Mouse (Mus musculus) hindbrain, embryonic 12.5 days (tissue): Measurements from ENCODE around the gene Gart. TPM values are rescaled to one million over a fixed set of nuclear protein-coding genes. Genes with fewer than 3 reads are reported as not detected.
A peak's percentile ranks its signal among the peaks of the same experiment; 100 is the strongest.
"Not testable (repeated sequence)": the region's sequence is repeated elsewhere in the genome, so short reads cannot be mapped to it uniquely, and the experiment has no call there.

Experiments used
- ATAC-seq: fragments of 200-750 bp; cut with Nextera tagmentation; 2 replicates; pipeline ENCODE4 v1.8.0; 2017; ENCODE audit warnings: moderate TSS enrichment; ENCODE audit not compliant: low FRiP score
- H3K27ac ChIP-seq: fragments of 300-500 bp; sonication (generic); 2 replicates; pipeline ENCODE4 v1.5.1; 2016; ENCODE audit warnings: mild to moderate bottlenecking
- H3K27me3 ChIP-seq: fragments of 300-500 bp; sonication (generic); 2 replicates; pipeline ENCODE4 v1.6.1; 2016; ENCODE audit warnings: mild to moderate bottlenecking
- H3K36me3 ChIP-seq: fragments of 300-500 bp; sonication (generic); 2 replicates; pipeline ENCODE4 v1.6.1; 2016; ENCODE audit warnings: mild to moderate bottlenecking
- H3K4me1 ChIP-seq: fragments of 300-500 bp; sonication (generic); 2 replicates; pipeline ENCODE4 v1.6.1; 2016
- H3K4me2 ChIP-seq: fragments of 300-500 bp; sonication (generic); replicated peaks from 2 replicates; pipeline ENCODE4 v1.6.1; 2016; ENCODE audit warnings: mild to moderate bottlenecking
- H3K4me3 ChIP-seq: fragments of 300-500 bp; sonication (generic); 2 replicates; pipeline ENCODE4 v1.5.1; 2016; ENCODE audit warnings: mild to moderate bottlenecking
- H3K9ac ChIP-seq: fragments of 300-500 bp; sonication (generic); 2 replicates; pipeline ENCODE4 v1.6.1; 2016; ENCODE audit warnings: mild to moderate bottlenecking, moderate library complexity
- H3K9me3 ChIP-seq: fragments of 300-500 bp; sonication (generic); replicated peaks from 2 replicates; pipeline ENCODE4 v1.6.1; 2016; ENCODE audit warnings: mild to moderate bottlenecking
- WGBS: fragments of 180-500 bp; shearing (Covaris S2); methylation state at CpG from one replicate; pipeline ENCODE4 v1.1.7; 2016; 5-methylcytosine and 5-hydroxymethylcytosine counted together
- polyA plus RNA-seq: library from polyadenylated mRNA; unstranded; fragments of >200 nt; fragmentation: Nextera tagmentation; extraction: Ambion mirVana; gene quantifications from 2 replicates; pipeline ENCODE4 v1.2.1, GENCODE M21; 2016

Gart gene
- polyA plus RNA-seq, 1 experiment from 2014 or later = 85.2 TPM

GRCm38 (mm10) chr16:91645995-91646602 is 653 bp downstream of the Gart start:
- Histone ChIP-seq H3K9me3 (no peaks in the 10 kb centered on the region), H3K27ac (peak overlapping the region; percentile 99; the same call in 1 of the 2 replicates), H3K4me2 (peak overlapping the region; percentile 94), H3K4me3 (peak overlapping the region; percentile 77), H3K36me3 (peaks cover 18% of the 10 kb centered on the region), H3K27me3 (no peaks in the 10 kb centered on the region), H3K4me1 (peaks cover 12% of the 10 kb centered on the region), H3K9ac (peak overlapping the region; percentile 82)
- ATAC-seq = no peak
- 1% methylated on average over 11 of the region's 11 CpGs for WGBS

- Histone ChIP-seq H3K36me3 (peaks cover 24% of the 10 kb centered on the region), H3K4me2 (peak overlapping the region; percentile 94; the same call in 1 of the 2 replicates), H3K4me1 (peaks cover 12% of the 10 kb centered on the region)
- WGBS = 60% methylated on average over 1 of the region's 2 CpGs
- H3K27me3 ChIP-seq, ATAC-seq, H3K9me3 ChIP-seq, H3K27ac ChIP-seq, H3K9ac ChIP-seq, H3K4me3 ChIP-seq: not testable (repeated sequence)
Observed at GRCm38 (mm10) chr16:91645420-91645819, 1.3 kb downstream of the Gart start.

DNA sequence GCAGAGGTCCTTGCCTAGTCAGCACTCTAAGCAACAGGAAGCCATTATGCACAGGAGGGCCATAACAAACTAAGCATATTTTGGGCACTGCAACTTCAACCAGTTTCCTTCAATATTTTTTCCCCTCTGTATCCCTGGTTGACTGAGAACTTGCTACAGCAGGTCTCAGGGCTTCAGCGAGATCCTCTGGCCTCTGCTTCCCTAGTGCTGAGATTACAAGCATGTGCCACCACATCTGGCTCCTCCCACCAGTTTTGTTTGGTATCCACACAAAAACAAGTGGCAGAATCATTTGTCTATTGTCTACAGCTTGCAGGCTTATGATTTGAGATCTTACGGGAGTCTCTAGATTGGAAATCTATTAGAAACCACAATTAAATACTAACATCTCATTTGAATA is 1.9 kb downstream of the Gart start:
- ATAC-seq = no peak
- Histone ChIP-seq H3K9me3 (no peaks in the 10 kb centered on the region), H3K4me2 (no peak overlapping the region), H3K27me3 (no peaks in the 10 kb centered on the region), H3K9ac (no peak overlapping the region), H3K4me3 (no peak overlapping the region), H3K36me3 (peaks cover 28% of the 10 kb centered on the region), H3K4me1 (peaks cover 10% of the 10 kb centered on the region), H3K27ac (no peak overlapping the region)
- 85% methylated on average over 2 of the region's 2 CpGs for WGBS

DNA sequence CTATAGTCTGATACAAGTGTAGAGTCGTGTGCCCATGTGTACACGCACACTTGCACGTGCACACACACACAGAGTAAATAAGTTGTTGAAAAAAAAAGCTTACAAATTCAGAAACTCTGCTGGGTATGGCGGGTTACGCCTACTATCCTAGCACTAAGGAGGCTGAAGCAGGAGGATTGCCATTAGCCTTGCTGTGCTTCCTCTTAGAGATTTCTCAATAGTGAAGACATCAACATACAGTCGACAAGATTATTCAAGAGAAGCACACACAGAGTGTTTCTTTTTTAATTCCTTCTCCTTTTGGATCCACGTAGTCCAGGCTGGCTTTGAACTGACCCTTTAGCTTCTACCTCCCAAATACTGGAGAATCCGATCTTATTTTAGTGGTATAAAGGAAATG is 6.6 kb downstream of the Gart start:
- H3K9ac ChIP-seq = no peak overlapping the region
- no peak overlapping the region for H3K4me3 ChIP-seq
- no peak for ATAC-seq
- peaks cover 71% of the 10 kb centered on the region for H3K36me3 ChIP-seq
- no peak overlapping the region for H3K27ac ChIP-seq
- H3K9me3 ChIP-seq = no peaks in the 10 kb centered on the region
- H3K4me2 ChIP-seq = no peak overlapping the region
- 0 out of 2 replicates have a peak, but pooled peaks cover 2% of the 10 kb centered on the region for H3K4me1 ChIP-seq
- WGBS = 95% methylated on average over 8 of the region's 8 CpGs
- H3K27me3 ChIP-seq = no peaks in the 10 kb centered on the region

GRCm38 (mm10) chr16:91639636-91640035 is 7.1 kb downstream of the Gart start:
- WGBS = 90% methylated on average over 2 of the region's 2 CpGs
- no peak for ATAC-seq
- no peak overlapping the region for H3K4me3 ChIP-seq
- H3K27me3 ChIP-seq = no peaks in the 10 kb centered on the region
- H3K27ac ChIP-seq = no peak overlapping the region
- H3K4me1 ChIP-seq = no peaks in the 10 kb centered on the region
- H3K4me2 ChIP-seq = no peak overlapping the region
- peaks cover 75% of the 10 kb centered on the region for H3K36me3 ChIP-seq
- no peak overlapping the region for H3K9ac ChIP-seq
- no peaks in the 10 kb centered on the region for H3K9me3 ChIP-seq

DNA sequence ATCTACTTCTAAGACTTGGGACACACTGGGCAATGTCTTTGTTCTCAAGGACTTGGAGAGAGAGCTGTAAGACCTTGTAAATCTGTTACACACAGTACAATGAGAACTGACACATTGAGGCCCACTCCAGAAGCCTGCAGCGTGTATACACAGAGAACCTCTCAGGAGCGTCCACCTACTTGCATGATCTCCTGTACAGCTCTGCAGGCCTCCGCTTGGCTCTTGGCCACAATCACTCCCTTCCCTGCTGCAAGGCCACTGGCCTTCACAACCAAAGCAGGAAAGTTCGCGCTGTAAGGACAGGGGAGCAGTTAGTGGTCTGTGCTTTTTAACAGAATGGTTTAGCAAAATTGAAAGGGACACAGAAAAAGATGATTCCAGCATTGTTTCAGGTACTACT is 7.6 kb downstream of the Gart start:
- Histone ChIP-seq H3K4me1 (no peaks in the 10 kb centered on the region), H3K36me3 (peaks cover 79% of the 10 kb centered on the region), H3K9me3 (no peaks in the 10 kb centered on the region), H3K4me3 (no peak overlapping the region), H3K4me2 (no peak overlapping the region), H3K27ac (no peak overlapping the region), H3K9ac (no peak overlapping the region), H3K27me3 (no peaks in the 10 kb centered on the region)
- 93% methylated on average over 5 of the region's 5 CpGs for WGBS
- ATAC-seq = no peak

- Histone ChIP-seq H3K4me3 (no peak overlapping the region), H3K4me2 (no peak overlapping the region), H3K27ac (no peak overlapping the region), H3K9ac (no peak overlapping the region), H3K4me1 (no peaks in the 10 kb centered on the region), H3K9me3 (no peaks in the 10 kb centered on the region), H3K36me3 (peaks cover 81% of the 10 kb centered on the region), H3K27me3 (no peaks in the 10 kb centered on the region)
- 94% methylated on average over 12 of the region's 12 CpGs for WGBS
- no peak for ATAC-seq
Observed at GRCm38 (mm10) chr16:91633641-91634040, 13.1 kb downstream of the Gart start.

GRCm38 (mm10) chr16:91632940-91633339 is 13.8 kb downstream of the Gart start:
- peaks cover 82% of the 10 kb centered on the region for H3K36me3 ChIP-seq
- no peaks in the 10 kb centered on the region for H3K27me3 ChIP-seq
- no peak overlapping the region for H3K4me2 ChIP-seq
- no peak for ATAC-seq
- no peak overlapping the region for H3K27ac ChIP-seq
- 94% methylated on average over 7 of the region's 7 CpGs for WGBS
- H3K4me1 ChIP-seq = no peaks in the 10 kb centered on the region
- H3K9ac ChIP-seq = no peak overlapping the region
- no peaks in the 10 kb centered on the region for H3K9me3 ChIP-seq
- no peak overlapping the region for H3K4me3 ChIP-seq

- H3K9ac ChIP-seq = no peak overlapping the region
- H3K27me3 ChIP-seq = no peaks in the 10 kb centered on the region
- H3K36me3 ChIP-seq = peaks cover 82% of the 10 kb centered on the region
- no peaks in the 10 kb centered on the region for H3K4me1 ChIP-seq
- H3K27ac ChIP-seq = no peak overlapping the region
- no peak for ATAC-seq
- no peaks in the 10 kb centered on the region for H3K9me3 ChIP-seq
- 88% methylated on average over 5 of the region's 5 CpGs for WGBS
- no peak overlapping the region for H3K4me3 ChIP-seq
- no peak overlapping the region for H3K4me2 ChIP-seq
Observed at GRCm38 (mm10) chr16:91632439-91632838, 14.3 kb downstream of the Gart start.

GRCm38 (mm10) chr16:91630584-91630983 is 16.2 kb downstream of the Gart start:
- Histone ChIP-seq H3K36me3 (peaks cover 80% of the 10 kb centered on the region), H3K4me2 (no peak overlapping the region), H3K4me3 (no peak overlapping the region), H3K27ac (no peak overlapping the region), H3K9me3 (no peaks in the 10 kb centered on the region), H3K27me3 (no peaks in the 10 kb centered on the region), H3K4me1 (no peaks in the 10 kb centered on the region), H3K9ac (no peak overlapping the region)
- 70% methylated on average over 1 of the region's 1 CpGs for WGBS
- no peak for ATAC-seq

- Histone ChIP-seq H3K4me1 (no peaks in the 10 kb centered on the region), H3K27ac (no peak overlapping the region), H3K27me3 (no peaks in the 10 kb centered on the region), H3K9me3 (no peaks in the 10 kb centered on the region), H3K9ac (no peak overlapping the region), H3K4me3 (no peak overlapping the region), H3K4me2 (no peak overlapping the region), H3K36me3 (peaks cover 80% of the 10 kb centered on the region)
- no peak for ATAC-seq
- 92% methylated on average over 4 of the region's 4 CpGs for WGBS
Observed at GRCm38 (mm10) chr16:91629749-91630148, 17.0 kb downstream of the Gart start.

DNA sequence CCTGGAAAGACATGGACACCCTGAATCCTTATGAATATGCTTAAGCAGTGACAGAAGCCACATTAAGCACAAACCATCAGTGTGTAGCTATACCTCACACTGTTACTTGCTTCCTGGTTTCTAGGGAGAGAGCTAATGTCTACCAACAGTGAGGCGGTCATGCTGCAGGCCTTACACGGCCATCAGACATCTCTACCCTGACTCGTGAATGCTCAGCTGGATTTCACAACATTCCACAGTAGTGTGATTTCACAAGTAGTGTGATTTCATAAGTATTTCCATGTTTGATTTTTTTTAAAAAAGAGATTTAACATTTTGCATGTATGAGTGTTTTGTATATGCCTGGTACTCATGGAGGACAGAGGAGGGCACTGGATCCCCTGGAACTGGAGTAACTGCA is 18.1 kb downstream of the Gart start:
- Histone ChIP-seq H3K9me3 (no peaks in the 10 kb centered on the region), H3K4me3 (no peak overlapping the region), H3K27me3 (no peaks in the 10 kb centered on the region), H3K4me2 (no peak overlapping the region), H3K4me1 (no peaks in the 10 kb centered on the region), H3K9ac (no peak overlapping the region), H3K36me3 (peaks cover 81% of the 10 kb centered on the region), H3K27ac (no peak overlapping the region)
- WGBS = 92% methylated on average over 3 of the region's 3 CpGs
- ATAC-seq = no peak

DNA sequence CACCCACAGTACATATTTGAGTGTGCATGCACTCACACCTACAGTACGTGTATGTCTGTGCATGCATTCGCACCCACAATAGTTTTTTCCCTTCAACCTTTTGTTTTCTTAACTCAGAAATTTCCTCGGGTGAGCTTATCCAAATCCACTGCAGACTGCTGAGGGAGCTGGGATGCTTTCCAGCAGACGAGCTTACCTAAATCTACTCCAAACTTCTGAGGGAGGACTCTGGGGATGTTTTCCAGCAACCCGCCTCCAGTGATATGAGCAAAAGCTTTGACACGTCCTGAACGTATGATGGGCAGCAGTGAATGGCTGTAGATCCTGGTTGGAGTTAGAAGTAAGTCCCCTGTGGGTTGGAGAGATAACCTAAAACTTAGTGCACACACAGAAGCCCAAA is 18.9 kb downstream of the Gart start:
- Histone ChIP-seq H3K4me1 (no peaks in the 10 kb centered on the region), H3K9me3 (no peaks in the 10 kb centered on the region), H3K27me3 (no peaks in the 10 kb centered on the region), H3K4me2 (no peak overlapping the region), H3K27ac (no peak overlapping the region), H3K9ac (no peak overlapping the region), H3K36me3 (peaks cover 83% of the 10 kb centered on the region), H3K4me3 (no peak overlapping the region)
- no peak for ATAC-seq
- 87% methylated on average over 7 of the region's 7 CpGs for WGBS
